Mouse (Mus musculus) CH12.LX (cell line): ENCODE measurements at regions not wholly inside any gene's neighbourhood (a gene's known extent, or its start where the extent isn't known, plus 50 kb on each side); places are given as distances from the start of the nearest gene placed in this dataset.

ENCODE experiments used
- DNase-seq: peaks from one replicate; pipeline ENCODE4 v3.0.0-alpha.2; 2013; ENCODE audit errors: extremely low read depth
- H3K27ac ChIP-seq: 2 replicates; pipeline ENCODE4 v1.5.1; 2012; ENCODE audit warnings: low read depth, mild to moderate bottlenecking, control low read depth, moderate library complexity; ENCODE audit not compliant: insufficient read depth
- H3K27me3 ChIP-seq: replicated peaks from 2 replicates; pipeline ENCODE3; 2012; ENCODE audit warnings: inconsistent platforms
- H3K36me3 ChIP-seq, 2 experiments: replicated peaks in 1 of 2; 2 replicates each; pipeline versions ENCODE3 to v1.6.1; 2012; ENCODE audit warnings: inconsistent platforms in 1 of 2, low read length in 1 of 2, mild to moderate bottlenecking in 1 of 2, mixed read lengths in 1 of 2, moderate library complexity in 1 of 2; ENCODE audit not compliant: control insufficient read depth in 1 of 2, insufficient read depth in 1 of 2
- H3K4me1 ChIP-seq, 2 experiments: 2 replicates each; pipeline ENCODE4 v1.6.1; 2012; ENCODE audit warnings: inconsistent platforms in 1 of 2, moderate library complexity in 1 of 2; ENCODE audit not compliant: insufficient read depth in 2 of 2, control insufficient read depth in 1 of 2
- H3K4me2 ChIP-seq: 2 replicates; pipeline ENCODE4 v1.6.1; 2012; ENCODE audit warnings: low read depth, mild to moderate bottlenecking, control low read depth; ENCODE audit not compliant: poor library complexity, insufficient read depth, severe bottlenecking
- H3K4me3 ChIP-seq, 3 experiments: fragments of 150-350 bp in 1 of 3; sonication (generic) in 1 of 3; replicated peaks in 1 of 3; 2 replicates each; pipeline versions ENCODE3 to v1.5.1; 2011 to 2012; ENCODE audit warnings: low read depth in 2 of 3, low read length in 2 of 3, mild to moderate bottlenecking in 2 of 3, moderate library complexity in 2 of 3, control low read depth in 1 of 3, improper control_type of control experiment in 1 of 3, inconsistent platforms in 1 of 3, mixed read lengths in 1 of 3; ENCODE audit not compliant: poor library complexity in 1 of 3
- H3K79me2 ChIP-seq: replicated peaks from 2 replicates; pipeline ENCODE4 v1.6.1; 2012; ENCODE audit warnings: mild to moderate bottlenecking, moderate library complexity; ENCODE audit not compliant: control insufficient read depth, poor library complexity, insufficient read depth, severe bottlenecking; ENCODE audit errors: extremely low read depth
- H3K9ac ChIP-seq: 2 replicates; pipeline ENCODE4 v1.6.1; 2012; ENCODE audit warnings: low read depth, mild to moderate bottlenecking, control low read depth, moderate library complexity; ENCODE audit not compliant: insufficient read depth
- H3K9me3 ChIP-seq: replicated peaks from 2 replicates; pipeline ENCODE3; 2012; ENCODE audit warnings: low read length, inconsistent platforms, mixed read lengths
- BHLHE40 ChIP-seq: IDR thresholded peaks from 2 replicates; pipeline ENCODE4 v1.6.1; 2011; ENCODE audit warnings: mild to moderate bottlenecking, low read depth, low read length, improper control_type of control experiment
- CHD2 ChIP-seq: IDR thresholded peaks from 2 replicates; pipeline ENCODE4 v1.6.1; 2011; ENCODE audit warnings: low read length, improper control_type of control experiment
- E2F4 ChIP-seq: IDR thresholded peaks from 2 replicates; pipeline ENCODE4 v1.6.1; 2011; ENCODE audit warnings: low read depth, low read length, improper control_type of control experiment; ENCODE audit not compliant: insufficient replicate concordance
- HCFC1 ChIP-seq: IDR thresholded peaks from 2 replicates; pipeline ENCODE4 v1.6.1; 2012; ENCODE audit warnings: low read depth, mild to moderate bottlenecking, inconsistent platforms, low read length, improper control_type of control experiment
- IRF4 ChIP-seq: IDR thresholded peaks from 2 replicates; pipeline ENCODE4 v1.6.1; 2014; ENCODE audit warnings: low read depth, mild to moderate bottlenecking, inconsistent platforms, low read length, improper control_type of control experiment
- JUND ChIP-seq: conservative IDR thresholded peaks from 2 replicates; pipeline ENCODE4 v1.6.1; 2011; ENCODE audit warnings: low read depth, low read length, improper control_type of control experiment
- MAFK ChIP-seq: IDR thresholded peaks from 2 replicates; pipeline ENCODE4 v1.6.1; 2011; ENCODE audit warnings: low read length, improper control_type of control experiment; ENCODE audit not compliant: insufficient replicate concordance
- NELFE ChIP-seq: IDR thresholded peaks from 2 replicates; pipeline ENCODE4 v1.6.1; 2011; ENCODE audit warnings: low read depth, low read length, improper control_type of control experiment
- POLR2A ChIP-seq: IDR thresholded peaks from 2 replicates; pipeline ENCODE4 v1.6.1; 2011; ENCODE audit warnings: low read depth, mild to moderate bottlenecking, improper control_type of control experiment, low read length
- RAD21 ChIP-seq: IDR thresholded peaks from 2 replicates; pipeline ENCODE4 v1.6.1; 2011; ENCODE audit warnings: low read depth, mild to moderate bottlenecking, low read length, improper control_type of control experiment, moderate library complexity
- RCOR1 ChIP-seq: conservative IDR thresholded peaks from 2 replicates; pipeline ENCODE4 v1.6.1; 2012; ENCODE audit warnings: low read depth, mild to moderate bottlenecking, inconsistent platforms, low read length, improper control_type of control experiment
- TCF12 ChIP-seq: IDR thresholded peaks from 2 replicates; pipeline ENCODE4 v1.6.1; 2014; ENCODE audit warnings: low read depth, mild to moderate bottlenecking, inconsistent platforms, low read length, improper control_type of control experiment
- ZMIZ1 ChIP-seq: IDR thresholded peaks from 2 replicates; pipeline ENCODE4 v1.6.1; 2012; ENCODE audit warnings: low read depth, mild to moderate bottlenecking, inconsistent platforms, low read length, improper control_type of control experiment
- dilution Hi-C: fragments of 300-500 bp; cut with MboI; formaldehyde crosslinking; loops from 2 replicates; pipeline ENCODE4 v1.14.3; 2020; ENCODE audit warnings: low sequenced_read_pairs; ENCODE audit not compliant: extremely low pct_unique_long_range_greater_than_20kb, extremely low pct_ligation_motif_present
- in situ Hi-C: fragments of 300-500 bp; cut with MboI; formaldehyde crosslinking; loops from 3 replicates; pipeline ENCODE4 v1.14.3; 2019; ENCODE audit warnings: low sequenced_read_pairs, low pct_ligation_motif_present, low pct_unique_long_range_greater_than_20kb, mixed read lengths

DNA sequence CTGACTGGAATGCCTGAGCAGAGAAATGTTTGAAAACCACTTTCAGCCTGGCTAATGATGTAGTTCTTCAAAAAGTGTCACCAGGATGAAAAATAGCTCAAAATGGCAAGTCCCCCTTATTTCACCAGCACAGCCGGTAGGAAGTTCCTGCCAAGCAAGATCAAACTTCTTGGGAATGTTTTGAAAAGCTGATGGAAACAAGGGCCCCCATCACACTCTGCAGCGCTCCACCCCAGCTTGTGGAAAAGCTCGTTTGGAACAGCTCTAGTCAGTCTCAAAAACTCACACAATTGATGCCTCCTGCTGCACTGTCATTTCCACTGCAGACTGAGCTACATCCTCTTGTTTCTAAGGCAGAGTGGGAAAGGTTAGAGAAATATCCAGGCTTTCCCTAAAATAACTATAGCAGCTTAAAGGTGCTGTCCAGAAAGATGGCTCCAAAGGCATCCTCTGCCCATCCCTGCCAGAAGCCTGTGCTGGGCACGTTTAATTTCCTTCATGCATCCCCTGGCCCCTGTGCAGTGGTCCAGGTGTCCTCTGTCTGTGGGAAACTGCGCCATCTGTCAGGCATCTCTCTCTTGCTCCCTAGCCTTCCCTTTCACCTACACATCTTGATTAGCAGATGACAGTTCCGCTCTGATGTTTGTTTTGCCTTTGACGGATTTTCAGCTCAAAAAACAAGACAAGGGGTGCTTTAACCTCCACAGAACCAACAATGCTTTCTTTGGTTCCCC lies 78.6 kb upstream of the Kcna3 start:
- no peak overlapping the region for H3K4me2 ChIP-seq
- in situ Hi-C loops: no loop called here
- H3K27me3 ChIP-seq: peaks cover 7% of the 10 kb centered on the region
- no peak overlapping the region for H3K27ac ChIP-seq
- no peaks in the 10 kb centered on the region for H3K36me3 ChIP-seq
- DNase-seq: no peak
- no peak overlapping the region for H3K9ac ChIP-seq
- no peaks in the 10 kb centered on the region for H3K9me3 ChIP-seq
- dilution Hi-C loops: no loop called here
- H3K79me2 ChIP-seq: no peaks in the 10 kb centered on the region
- H3K4me3 ChIP-seq: no peak overlapping the region
- no peak for TF ChIP-seq POLR2A
- no peak for TF ChIP-seq CHD2
- TF ChIP-seq E2F4: no peak
- TF ChIP-seq JUND: no peak
- no peak for TF ChIP-seq MAFK
- no peak for TF ChIP-seq HCFC1
- no peak for TF ChIP-seq BHLHE40
- no peaks in the 10 kb centered on the region for H3K4me1 ChIP-seq

DNA sequence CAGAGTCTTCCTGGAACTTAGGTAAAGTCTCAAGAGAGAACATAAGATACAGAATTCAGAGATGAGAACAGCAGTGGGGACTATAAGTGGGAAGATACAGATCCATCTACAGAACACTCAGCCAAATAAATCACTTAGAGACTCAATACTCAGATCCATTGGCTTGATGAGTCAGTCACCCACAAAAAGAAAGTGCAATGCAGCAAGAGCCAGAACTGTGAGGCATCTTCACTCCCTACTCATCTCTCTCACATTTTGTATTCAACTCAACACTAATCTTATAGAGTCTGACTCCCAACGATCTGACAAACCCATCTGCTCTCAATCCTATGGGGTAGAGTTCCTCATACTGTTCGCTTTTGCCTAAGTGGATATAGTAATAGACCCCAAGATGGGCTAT lies 77.8 kb upstream of the Kcna3 start:
- Histone ChIP-seq H3K27ac (no peak overlapping the region), H3K9ac (no peak overlapping the region)
- in situ Hi-C loops: no loop called here

DNA sequence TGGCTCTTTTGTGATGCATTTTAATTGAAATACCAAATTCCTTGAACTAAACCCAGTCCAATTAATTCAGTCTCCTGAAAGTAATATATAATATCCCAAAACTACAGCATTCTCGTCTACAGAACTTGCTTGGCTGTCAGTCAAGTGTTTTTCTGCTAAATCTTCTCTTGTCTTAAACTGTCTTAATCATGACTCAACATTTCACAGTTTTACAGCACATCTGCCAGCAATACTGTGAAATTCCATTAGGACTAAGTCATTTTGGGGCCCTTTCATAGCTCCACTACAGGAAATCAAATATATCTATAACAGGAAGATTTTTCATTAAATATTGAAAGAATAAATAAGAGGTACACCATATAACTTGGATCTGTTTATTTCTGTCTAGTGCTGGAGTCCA lies 75.4 kb upstream of the Kcna3 start:
- no peaks in the 10 kb centered on the region for H3K4me1 ChIP-seq
- no peaks in the 10 kb centered on the region for H3K79me2 ChIP-seq
- no peaks in the 10 kb centered on the region for H3K9me3 ChIP-seq
- in situ Hi-C loops: no loop called here
- H3K27me3 ChIP-seq: peaks cover 7% of the 10 kb centered on the region
- H3K4me2 ChIP-seq: no peak overlapping the region
- H3K27ac ChIP-seq: no peak overlapping the region
- TF ChIP-seq IRF4 (no peak), HCFC1 (no peak)
- TF ChIP-seq, all 38 proteins: peak for 0
- no peak overlapping the region for H3K9ac ChIP-seq
- H3K36me3 ChIP-seq: no peaks in the 10 kb centered on the region
- H3K4me3 ChIP-seq: no peak overlapping the region
- dilution Hi-C loops: no loop called here
- DNase-seq: no peak

More for the DNA sequence above, 77.8 kb upstream of the Kcna3 start:
- no peak for TF ChIP-seq IRF4
- TF ChIP-seq RAD21: no peak
- no peak for TF ChIP-seq NELFE
- TF ChIP-seq TCF12: no peak
- no peak for TF ChIP-seq RCOR1
- TF ChIP-seq ZMIZ1: no peak
- Histone ChIP-seq H3K4me2 (no peak overlapping the region), H3K4me3 (no peak overlapping the region), H3K27me3 (peaks cover 7% of the 10 kb centered on the region), H3K36me3 (no peaks in the 10 kb centered on the region), H3K4me1 (no peaks in the 10 kb centered on the region), H3K79me2 (no peaks in the 10 kb centered on the region), H3K9me3 (no peaks in the 10 kb centered on the region)
- dilution Hi-C loops: no loop called here
- DNase-seq: no peak
